Mouse (Mus musculus): ENCODE measurements around the gene Ccin. TPM values are rescaled to one million over a fixed set of nuclear protein-coding genes. Genes with fewer than 3 reads are reported as not detected.

Ccin gene
- total and polyA plus RNA-seq, 3 experiments: 0.16 TPM; not detected in 2

GRCm38 (mm10) chr4:43964951-43965684 lies 18.2 kb upstream of the Ccin start:
- 41% methylated on average over 4 of the region's 4 CpGs for WGBS
- H3K79me2 ChIP-seq (replicated peaks; ENCODE audit: control insufficient read depth, insufficient read depth, low read length): no peaks in the 10 kb centered on the region
- TF ChIP-seq EP300 (IDR thresholded peaks at IDR 0.05; ENCODE audit: insufficient read depth, low read depth, low read length) (no peak), CTCF (IDR thresholded peaks at IDR 0.05) (no peak), POLR2A (IDR thresholded peaks at IDR 0.05; ENCODE audit: insufficient read depth, low read depth, low read length) (no peak)
- H3K4me3 ChIP-seq: no peak overlapping the region
- no peak for DNase-seq
- intact Hi-C loops (cut with DNase I): loop anchor here (5.0 kb wide), 1 partner anchor 38 kb away; no protein-coding TSS in a partner anchor
- peaks cover 7% of the 10 kb centered on the region for H3K4me1 ChIP-seq (ENCODE audit: control insufficient read depth, insufficient read depth, low read length)
- H3K9ac ChIP-seq (ENCODE audit: low read depth, low read length): no peak overlapping the region
- no peaks in the 10 kb centered on the region for H3K27me3 ChIP-seq (ENCODE audit: control insufficient read depth, insufficient read depth, low read length)
- H3K36me3 ChIP-seq (ENCODE audit: control insufficient read depth, insufficient read depth, low read length): no peaks in the 10 kb centered on the region
- H3K27ac ChIP-seq: peak overlapping the region; percentile 5; the same call in 1 of the 2 replicates

- TF ChIP-seq POLR2A (IDR thresholded peaks at IDR 0.05; ENCODE audit: insufficient read depth, low read depth, low read length) (no peak), EP300 (IDR thresholded peaks at IDR 0.05; ENCODE audit: insufficient read depth, low read depth, low read length) (no peak), CTCF (IDR thresholded peaks at IDR 0.05) (no peak)
- H3K4me1 ChIP-seq (ENCODE audit: control insufficient read depth, insufficient read depth, low read length): peaks cover 7% of the 10 kb centered on the region
- H3K9ac ChIP-seq (ENCODE audit: low read depth, low read length): no peak overlapping the region
- no peaks in the 10 kb centered on the region for H3K79me2 ChIP-seq (replicated peaks; ENCODE audit: control insufficient read depth, insufficient read depth, low read length)
- H3K36me3 ChIP-seq (ENCODE audit: control insufficient read depth, insufficient read depth, low read length): no peaks in the 10 kb centered on the region
- no peak overlapping the region for H3K27ac ChIP-seq
- intact Hi-C loops (cut with DNase I): no loop called here
- DNase-seq: peak in 1 of 2 experiments; percentile 52
- WGBS: 85% methylated on average over 7 of the region's 7 CpGs
- H3K4me3 ChIP-seq: no peak overlapping the region
- H3K27me3 ChIP-seq (ENCODE audit: control insufficient read depth, insufficient read depth, low read length): no peaks in the 10 kb centered on the region
Observed at GRCm38 (mm10) chr4:43965856-43966535, 17.3 kb upstream of the Ccin start.

GRCm38 (mm10) chr4:43968650-43969049 lies 14.6 kb upstream of the Ccin start:
- H3K9ac ChIP-seq (ENCODE audit: low read depth, low read length): no peak overlapping the region
- no peak overlapping the region for H3K4me3 ChIP-seq
- peaks cover 14% of the 10 kb centered on the region for H3K4me1 ChIP-seq (ENCODE audit: control insufficient read depth, insufficient read depth, low read length)

GRCm38 (mm10) chr4:43969373-43969772 lies 13.9 kb upstream of the Ccin start:
- H3K27ac ChIP-seq: no peak overlapping the region
- DNase-seq: no peak
- WGBS: 46% methylated on average over 4 of the region's 4 CpGs
- TF ChIP-seq EP300 (IDR thresholded peaks at IDR 0.05; ENCODE audit: insufficient read depth, low read depth, low read length) (no peak), CTCF (IDR thresholded peaks at IDR 0.05) (no peak)
- H3K4me1 ChIP-seq (ENCODE audit: control insufficient read depth, insufficient read depth, low read length): peaks cover 10% of the 10 kb centered on the region
- H3K9ac ChIP-seq (ENCODE audit: low read depth, low read length): no peak overlapping the region
- H3K27me3 ChIP-seq (ENCODE audit: control insufficient read depth, insufficient read depth, low read length): no peaks in the 10 kb centered on the region
- intact Hi-C loops (cut with DNase I): no loop called here
- no peak overlapping the region for H3K4me3 ChIP-seq
- H3K36me3 ChIP-seq (ENCODE audit: control insufficient read depth, insufficient read depth, low read length): no peaks in the 10 kb centered on the region
- H3K79me2 ChIP-seq (replicated peaks; ENCODE audit: control insufficient read depth, insufficient read depth, low read length): no peaks in the 10 kb centered on the region

More at GRCm38 (mm10) chr4:43968650-43969049, 14.6 kb upstream of the Ccin start:
- H3K27me3 ChIP-seq (ENCODE audit: control insufficient read depth, insufficient read depth, low read length): no peaks in the 10 kb centered on the region
- 72% methylated on average over 13 of the region's 13 CpGs for WGBS
- TF ChIP-seq POLR2A (IDR thresholded peaks at IDR 0.05; ENCODE audit: insufficient read depth, low read depth, low read length) (no peak), EP300 (IDR thresholded peaks at IDR 0.05; ENCODE audit: insufficient read depth, low read depth, low read length) (no peak), CTCF (IDR thresholded peaks at IDR 0.05) (no peak)
- DNase-seq: peak; percentile 73 to 79
- H3K27ac ChIP-seq: no peak overlapping the region; the same call in 1 of the 2 replicates
- no peaks in the 10 kb centered on the region for H3K79me2 ChIP-seq (replicated peaks; ENCODE audit: control insufficient read depth, insufficient read depth, low read length)
- intact Hi-C loops (cut with DNase I): no loop called here
- H3K36me3 ChIP-seq (ENCODE audit: control insufficient read depth, insufficient read depth, low read length): no peaks in the 10 kb centered on the region

- no peak overlapping the region for H3K9ac ChIP-seq (ENCODE audit: low read depth, low read length)
- H3K79me2 ChIP-seq (replicated peaks; ENCODE audit: control insufficient read depth, insufficient read depth, low read length): no peaks in the 10 kb centered on the region
- H3K27me3 ChIP-seq (ENCODE audit: control insufficient read depth, insufficient read depth, low read length): no peaks in the 10 kb centered on the region
- no peaks in the 10 kb centered on the region for H3K36me3 ChIP-seq (ENCODE audit: control insufficient read depth, insufficient read depth, low read length)
- no peak for DNase-seq
- peaks cover 7% of the 10 kb centered on the region for H3K4me1 ChIP-seq (ENCODE audit: control insufficient read depth, insufficient read depth, low read length)
- no peak overlapping the region for H3K4me3 ChIP-seq
- TF ChIP-seq CTCF (IDR thresholded peaks at IDR 0.05): no peak
- TF ChIP-seq POLR2A (IDR thresholded peaks at IDR 0.05; ENCODE audit: insufficient read depth, low read depth, low read length): no peak
- TF ChIP-seq EP300 (IDR thresholded peaks at IDR 0.05; ENCODE audit: insufficient read depth, low read depth, low read length): no peak
- intact Hi-C loops (cut with DNase I): no loop called here
- H3K27ac ChIP-seq: no peak overlapping the region
- 88% methylated on average over 20 of the region's 20 CpGs for WGBS
Observed at GRCm38 (mm10) chr4:43970393-43971330, 12.6 kb upstream of the Ccin start.

Measured in heart, adult 2 months (tissue).